Mouse (Mus musculus): ENCODE measurements around the gene Kif1b. TPM values are rescaled to one million over a fixed set of nuclear protein-coding genes. Genes with fewer than 3 reads are reported as not detected.

The Kif1b gene
- total and polyA plus RNA-seq, 2 experiments from 2014 or later, result 215 to 425 TPM

- no peaks in the 10 kb centered on the region for H3K9me3 ChIP-seq (ENCODE audit: low read length)
- TF ChIP-seq CTCF (IDR thresholded peaks at IDR 0.05), result no peak
- H3K4me2 ChIP-seq (ENCODE audit: low read depth, low read length, poor library complexity, severe bottlenecking), result no peak overlapping the region
- H3K27ac ChIP-seq (ENCODE audit: low read depth, low read length), result no peak overlapping the region
- 0 out of 2 replicates have a peak, but pooled peaks cover 8% of the 10 kb centered on the region for H3K4me1 ChIP-seq (ENCODE audit: insufficient read depth, low read length)
- ATAC-seq (ENCODE audit: low FRiP score) (no peak), DNase-seq (ENCODE audit: low spot score) (no peak)
- 88% methylated on average over 5 of the region's 5 CpGs for WGBS
- H3K4me3 ChIP-seq (ENCODE audit: low read depth, low read length), result no peak overlapping the region
- H3K27me3 ChIP-seq (ENCODE audit: insufficient read depth, low read length), result no peaks in the 10 kb centered on the region
- no peaks in the 10 kb centered on the region for H3K36me3 ChIP-seq (ENCODE audit: insufficient read depth, low read length)
- no peak overlapping the region for H3K9ac ChIP-seq (replicated peaks; ENCODE audit: low read length, poor library complexity, severe bottlenecking)
Observed at GRCm38 (mm10) chr4:149311996-149312395, 4.5 kb upstream of the Kif1b start.

GRCm38 (mm10) chr4:149308491-149308820 is 963 bp upstream of the Kif1b start:
- peak overlapping the region; percentile 99 for H3K27ac ChIP-seq (ENCODE audit: low read depth, low read length)
- no peaks in the 10 kb centered on the region for H3K9me3 ChIP-seq (ENCODE audit: low read length)
- DNase-seq (ENCODE audit: low spot score) (no peak), ATAC-seq (ENCODE audit: low FRiP score) (no peak)
- 17% methylated on average over 3 of the region's 3 CpGs for WGBS
- TF ChIP-seq CTCF (IDR thresholded peaks at IDR 0.05), result no peak
- peak overlapping the region; percentile 99 for H3K4me3 ChIP-seq (ENCODE audit: low read depth, low read length)
- peak overlapping the region; percentile 72 for H3K9ac ChIP-seq (replicated peaks; ENCODE audit: low read length, poor library complexity, severe bottlenecking)
- H3K4me2 ChIP-seq (ENCODE audit: low read depth, low read length, poor library complexity, severe bottlenecking), result peak overlapping the region; percentile 63
- H3K27me3 ChIP-seq (ENCODE audit: insufficient read depth, low read length), result no peaks in the 10 kb centered on the region
- H3K4me1 ChIP-seq (ENCODE audit: insufficient read depth, low read length), result peaks cover 19% of the 10 kb centered on the region; the same call in 1 of the 2 replicates
- no peaks in the 10 kb centered on the region for H3K36me3 ChIP-seq (ENCODE audit: insufficient read depth, low read length)

- Histone ChIP-seq H3K27ac (ENCODE audit: low read depth, low read length) (peak overlapping the region; percentile 99), H3K4me3 (ENCODE audit: low read depth, low read length) (peak overlapping the region; percentile 99), H3K9ac (replicated peaks; ENCODE audit: low read length, poor library complexity, severe bottlenecking) (peak overlapping the region; percentile 99), H3K4me2 (ENCODE audit: low read depth, low read length, poor library complexity, severe bottlenecking) (peak overlapping the region; percentile 67), H3K36me3 (ENCODE audit: insufficient read depth, low read length) (no peaks in the 10 kb centered on the region), H3K27me3 (ENCODE audit: insufficient read depth, low read length) (no peaks in the 10 kb centered on the region), H3K4me1 (ENCODE audit: insufficient read depth, low read length) (peaks cover 30% of the 10 kb centered on the region), H3K9me3 (ENCODE audit: low read length) (no peaks in the 10 kb centered on the region)
- DNase-seq (ENCODE audit: low spot score), result peak; percentile 92
- peak; percentile 39 for ATAC-seq (ENCODE audit: low FRiP score)
- no peak for TF ChIP-seq CTCF (IDR thresholded peaks at IDR 0.05)
- WGBS, result 1% methylated on average over 40 of the region's 83 CpGs
Observed at GRCm38 (mm10) chr4:149306712-149307595, 539 bp downstream of the Kif1b start.

- TF ChIP-seq CTCF (IDR thresholded peaks at IDR 0.05), result no peak
- WGBS, result 21% methylated on average over 14 of the region's 14 CpGs
- Histone ChIP-seq H3K27me3 (ENCODE audit: insufficient read depth, low read length) (no peaks in the 10 kb centered on the region), H3K4me1 (ENCODE audit: insufficient read depth, low read length) (peaks cover 36% of the 10 kb centered on the region), H3K27ac (ENCODE audit: low read depth, low read length) (peak overlapping the region; percentile 99), H3K4me3 (ENCODE audit: low read depth, low read length) (peak overlapping the region; percentile 99), H3K36me3 (ENCODE audit: insufficient read depth, low read length) (no peaks in the 10 kb centered on the region), H3K9me3 (ENCODE audit: low read length) (no peaks in the 10 kb centered on the region), H3K9ac (replicated peaks; ENCODE audit: low read length, poor library complexity, severe bottlenecking) (peak overlapping the region; percentile 99), H3K4me2 (ENCODE audit: low read depth, low read length, poor library complexity, severe bottlenecking) (peak overlapping the region; percentile 67)
- no peak for ATAC-seq (ENCODE audit: low FRiP score)
- no peak for DNase-seq (ENCODE audit: low spot score)
Observed at GRCm38 (mm10) chr4:149305761-149306711, 1.5 kb downstream of the Kif1b start.

- no peak for DNase-seq (ENCODE audit: low spot score)
- WGBS, result 65% methylated on average over 1 of the region's 1 CpGs
- Histone ChIP-seq H3K4me2 (ENCODE audit: low read depth, low read length, poor library complexity, severe bottlenecking) (peak overlapping the region; percentile 37), H3K36me3 (ENCODE audit: insufficient read depth, low read length) (no peaks in the 10 kb centered on the region), H3K27ac (ENCODE audit: low read depth, low read length) (no peak overlapping the region), H3K4me3 (ENCODE audit: low read depth, low read length) (peak overlapping the region; percentile 5; the same call in 1 of the 2 replicates), H3K4me1 (ENCODE audit: insufficient read depth, low read length) (peaks cover 36% of the 10 kb centered on the region), H3K9ac (replicated peaks; ENCODE audit: low read length, poor library complexity, severe bottlenecking) (no peak overlapping the region), H3K27me3 (ENCODE audit: insufficient read depth, low read length) (no peaks in the 10 kb centered on the region), H3K9me3 (ENCODE audit: low read length) (no peaks in the 10 kb centered on the region)
- TF ChIP-seq CTCF (IDR thresholded peaks at IDR 0.05), result no peak
- ATAC-seq (ENCODE audit: low FRiP score), result no peak
Observed at GRCm38 (mm10) chr4:149304466-149304865, 3.0 kb downstream of the Kif1b start.

Measured in midbrain, postnatal 0 days (tissue).